Mouse (Mus musculus) intestine, embryonic 15.5 days (tissue): ENCODE data around the gene Paqr4. TPM values are rescaled to one million over a fixed set of nuclear protein-coding genes. Genes with fewer than 3 reads are reported as not detected.

Source experiments
- ATAC-seq: fragments of 200-750 bp; cut with Nextera tagmentation; 2 replicates; pipeline ENCODE4 v1.8.0; 2017; ENCODE audit warnings: moderate TSS enrichment, moderate library complexity
- H3K27ac ChIP-seq: fragments of 300-500 bp; sonication (generic); 2 replicates; pipeline ENCODE4 v1.5.1; 2015; ENCODE audit warnings: mild to moderate bottlenecking, inconsistent platforms
- H3K27me3 ChIP-seq: fragments of 300-500 bp; sonication (generic); replicated peaks from 2 replicates; pipeline ENCODE4 v1.6.1; 2015; ENCODE audit warnings: inconsistent platforms
- H3K36me3 ChIP-seq: fragments of 300-500 bp; sonication (generic); 2 replicates; pipeline ENCODE4 v1.6.1; 2015; ENCODE audit warnings: inconsistent platforms
- H3K4me1 ChIP-seq: fragments of 300-500 bp; sonication (generic); replicated peaks from 2 replicates; pipeline ENCODE4 v1.6.1; 2015; ENCODE audit warnings: inconsistent platforms
- H3K4me2 ChIP-seq: fragments of 300-500 bp; sonication (generic); replicated peaks from 2 replicates; pipeline ENCODE4 v1.6.1; 2015; ENCODE audit warnings: mild to moderate bottlenecking, inconsistent platforms
- H3K4me3 ChIP-seq: fragments of 300-500 bp; sonication (generic); replicated peaks from 2 replicates; pipeline ENCODE4 v1.5.1; 2015; ENCODE audit warnings: inconsistent platforms
- H3K9ac ChIP-seq: fragments of 300-500 bp; sonication (generic); 2 replicates; pipeline ENCODE4 v1.6.1; 2015; ENCODE audit warnings: inconsistent platforms
- H3K9me3 ChIP-seq: fragments of 300-500 bp; sonication (generic); 2 replicates; pipeline ENCODE4 v1.6.1; 2016; ENCODE audit warnings: inconsistent platforms
- WGBS: fragments of 180-500 bp; shearing (Covaris S2); methylation state at CpG from one replicate; pipeline ENCODE4 v1.1.7; 2015; 5-methylcytosine and 5-hydroxymethylcytosine counted together
- polyA plus RNA-seq: library from polyadenylated mRNA; unstranded; fragments of >200 nt; fragmentation: Nextera tagmentation; extraction: Ambion mirVana; gene quantifications from 2 replicates; pipeline ENCODE4 v1.2.1, GENCODE M21; 2015

Gene Paqr4
- polyA plus RNA-seq, 1 experiment from 2014 or later, result 21.8 TPM

GRCm38 (mm10) chr17:23748026-23748425 lies 7.4 kb upstream of the Paqr4 start:
- Histone ChIP-seq H3K27ac (no peak overlapping the region), H3K9ac (no peak overlapping the region), H3K27me3 (peaks cover 35% of the 10 kb centered on the region), H3K4me2 (no peak overlapping the region), H3K4me1 (peaks cover 19% of the 10 kb centered on the region), H3K9me3 (no peaks in the 10 kb centered on the region), H3K4me3 (no peak overlapping the region), H3K36me3 (peaks cover 4% of the 10 kb centered on the region; the same call in 1 of the 2 replicates)
- WGBS, result 27% methylated on average over 6 of the region's 6 CpGs
- no peak for ATAC-seq

GRCm38 (mm10) chr17:23747471-23747870 lies 6.8 kb upstream of the Paqr4 start:
- no peak overlapping the region for H3K4me2 ChIP-seq
- no peaks in the 10 kb centered on the region for H3K36me3 ChIP-seq
- H3K27ac ChIP-seq, result no peak overlapping the region
- H3K27me3 ChIP-seq, result peaks cover 41% of the 10 kb centered on the region
- 79% methylated on average over 3 of the region's 3 CpGs for WGBS
- H3K9ac ChIP-seq, result no peak overlapping the region
- no peaks in the 10 kb centered on the region for H3K9me3 ChIP-seq
- no peak for ATAC-seq
- H3K4me1 ChIP-seq, result peaks cover 20% of the 10 kb centered on the region
- no peak overlapping the region for H3K4me3 ChIP-seq

GRCm38 (mm10) chr17:23746767-23747166 lies 6.1 kb upstream of the Paqr4 start:
- no peak for ATAC-seq
- WGBS, result 83% methylated on average over 3 of the region's 3 CpGs

GRCm38 (mm10) chr17:23746311-23746710 lies 5.6 kb upstream of the Paqr4 start:
- no peak overlapping the region for H3K4me3 ChIP-seq
- no peak overlapping the region for H3K9ac ChIP-seq
- WGBS, result 10% methylated on average over 12 of the region's 12 CpGs
- no peaks in the 10 kb centered on the region for H3K36me3 ChIP-seq
- no peak overlapping the region for H3K27ac ChIP-seq
- no peaks in the 10 kb centered on the region for H3K9me3 ChIP-seq
- peak overlapping the region; percentile 79 for H3K4me2 ChIP-seq
- H3K27me3 ChIP-seq, result peaks cover 53% of the 10 kb centered on the region
- ATAC-seq, result no peak
- peaks cover 29% of the 10 kb centered on the region for H3K4me1 ChIP-seq

More at GRCm38 (mm10) chr17:23746767-23747166, 6.1 kb upstream of the Paqr4 start:
- Histone ChIP-seq H3K9ac (no peak overlapping the region), H3K4me1 (peaks cover 27% of the 10 kb centered on the region), H3K27ac (no peak overlapping the region), H3K36me3 (no peaks in the 10 kb centered on the region), H3K4me2 (no peak overlapping the region), H3K27me3 (peaks cover 48% of the 10 kb centered on the region), H3K9me3 (no peaks in the 10 kb centered on the region), H3K4me3 (no peak overlapping the region)

- Histone ChIP-seq H3K9ac (peak within 1 kb of the TSS; percentile 34; the same call in 1 of the 2 replicates), H3K27me3 (peaks cover 60% of the 10 kb centered on the region), H3K27ac (no peak within 1 kb of the TSS), H3K9me3 (no peaks in the 10 kb centered on the region), H3K4me2 (peak within 1 kb of the TSS; percentile 79), H3K36me3 (no peaks in the 10 kb centered on the region), H3K4me1 (peaks cover 33% of the 10 kb centered on the region), H3K4me3 (peak within 1 kb of the TSS; percentile 30)
- no peak for ATAC-seq
- 1% methylated on average over 40 of the region's 45 CpGs for WGBS
Observed at GRCm38 (mm10) chr17:23745301-23746251, 4.9 kb upstream of the Paqr4 start, which contains the start of gene Kremen2. Gene Kremen2 (minus strand): TSS chr17:23745833.

- Histone ChIP-seq H3K4me1 (peaks cover 38% of the 10 kb centered on the region), H3K36me3 (no peaks in the 10 kb centered on the region), H3K4me3 (0 out of 2 replicates have a peak overlapping the region, but pooled peaks have one; percentile 30), H3K9ac (no peak overlapping the region), H3K4me2 (peak overlapping the region; percentile 79), H3K9me3 (no peaks in the 10 kb centered on the region), H3K27me3 (peaks cover 61% of the 10 kb centered on the region), H3K27ac (no peak overlapping the region)
- ATAC-seq, result no peak
- WGBS, result 4% methylated on average over 14 of the region's 14 CpGs
Observed at GRCm38 (mm10) chr17:23744651-23745050, 4.0 kb upstream of the Paqr4 start.

GRCm38 (mm10) chr17:23744076-23744475 lies 3.4 kb upstream of the Paqr4 start:
- Histone ChIP-seq H3K4me3 (no peak overlapping the region), H3K27ac (no peak overlapping the region), H3K27me3 (peaks cover 61% of the 10 kb centered on the region), H3K4me2 (0 out of 2 replicates have a peak overlapping the region, but pooled peaks have one; percentile 79), H3K36me3 (no peaks in the 10 kb centered on the region), H3K4me1 (peaks cover 44% of the 10 kb centered on the region), H3K9me3 (no peaks in the 10 kb centered on the region), H3K9ac (no peak overlapping the region)
- ATAC-seq, result no peak
- WGBS, result 32% methylated on average over 8 of the region's 8 CpGs

GRCm38 (mm10) chr17:23742941-23743340 lies 2.3 kb upstream of the Paqr4 start:
- H3K9me3 ChIP-seq, result no peaks in the 10 kb centered on the region
- no peaks in the 10 kb centered on the region for H3K36me3 ChIP-seq
- H3K4me2 ChIP-seq, result peak overlapping the region; percentile 48; the same call in 1 of the 2 replicates
- WGBS, result 63% methylated on average over 12 of the region's 12 CpGs
- H3K9ac ChIP-seq, result no peak overlapping the region
- H3K4me3 ChIP-seq, result peak overlapping the region; percentile 22; the same call in 1 of the 2 replicates
- no peak for ATAC-seq
- peaks cover 50% of the 10 kb centered on the region for H3K4me1 ChIP-seq
- H3K27ac ChIP-seq, result no peak overlapping the region
- peaks cover 61% of the 10 kb centered on the region for H3K27me3 ChIP-seq

GRCm38 (mm10) chr17:23742210-23742793 lies 1.6 kb upstream of the Paqr4 start:
- peaks cover 61% of the 10 kb centered on the region for H3K27me3 ChIP-seq
- WGBS, result 9% methylated on average over 44 of the region's 44 CpGs
- H3K4me2 ChIP-seq, result peak overlapping the region; percentile 48
- H3K36me3 ChIP-seq, result no peaks in the 10 kb centered on the region
- H3K4me3 ChIP-seq, result peak overlapping the region; percentile 22
- H3K4me1 ChIP-seq, result peaks cover 50% of the 10 kb centered on the region
- H3K9ac ChIP-seq, result no peak overlapping the region
- H3K9me3 ChIP-seq, result no peaks in the 10 kb centered on the region
- ATAC-seq, result no peak
- H3K27ac ChIP-seq, result no peak overlapping the region

GRCm38 (mm10) chr17:23741359-23742209 lies 917 bp upstream of the Paqr4 start:
- no peaks in the 10 kb centered on the region for H3K9me3 ChIP-seq
- no peak overlapping the region for H3K27ac ChIP-seq
- no peak for ATAC-seq
- H3K9ac ChIP-seq, result no peak overlapping the region
- WGBS, result 48% methylated on average over 38 of the region's 38 CpGs
- peaks cover 50% of the 10 kb centered on the region for H3K4me1 ChIP-seq
- H3K36me3 ChIP-seq, result no peaks in the 10 kb centered on the region
- H3K4me2 ChIP-seq, result peak overlapping the region; percentile 48
- H3K27me3 ChIP-seq, result peaks cover 58% of the 10 kb centered on the region
- peak overlapping the region; percentile 22; the same call in 1 of the 2 replicates for H3K4me3 ChIP-seq

- WGBS, result under 1% methylated on average over 46 of the region's 46 CpGs
- H3K9ac ChIP-seq, result peak overlapping the region; percentile 73
- peak overlapping the region; percentile 100 for H3K4me2 ChIP-seq
- peak; percentile 87 for ATAC-seq
- no peaks in the 10 kb centered on the region for H3K9me3 ChIP-seq
- peak overlapping the region; percentile 68 for H3K27ac ChIP-seq
- peaks cover 46% of the 10 kb centered on the region for H3K27me3 ChIP-seq
- H3K4me1 ChIP-seq, result peaks cover 38% of the 10 kb centered on the region
- no peaks in the 10 kb centered on the region for H3K36me3 ChIP-seq
- H3K4me3 ChIP-seq, result peak overlapping the region; percentile 71
Observed at GRCm38 (mm10) chr17:23740136-23740584, 507 bp downstream of the Paqr4 start.
